Mouse (Mus musculus): ENCODE measurements at regions not wholly inside any gene's neighbourhood (a gene's known extent, or its start where the extent isn't known, plus 50 kb on each side); places are given as distances from the start of the nearest gene placed in this dataset.

GRCm38 (mm10) chr2:159343624-159344560 lies 549.3 kb downstream of the Dhx35 start:
- intact Hi-C loops (cut with DNase I): no loop called here

DNA sequence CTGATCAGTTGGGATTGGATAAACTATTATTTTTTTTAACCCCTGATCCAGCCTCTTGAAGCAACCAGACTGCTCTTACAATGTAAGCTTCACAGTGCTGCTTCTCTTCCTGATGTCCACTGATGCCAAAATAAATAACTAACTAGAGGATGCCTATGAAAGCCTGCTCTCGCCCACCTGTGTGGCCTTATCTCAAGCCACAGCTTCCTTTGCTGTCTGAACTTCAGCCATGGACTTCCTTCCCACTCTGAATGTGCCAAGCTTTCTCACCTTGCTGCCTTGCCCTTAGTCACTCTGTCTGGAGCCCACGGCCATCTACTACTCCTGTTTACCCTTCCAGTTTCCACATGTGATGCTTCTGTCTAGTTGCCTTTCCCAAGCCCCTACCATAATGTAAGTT lies 559.6 kb downstream of the Dhx35 start:
- intact Hi-C loops (cut with DNase I): no loop called here

GRCm38 (mm10) chr2:159356503-159356902 lies 561.9 kb downstream of the Dhx35 start:
- intact Hi-C loops (cut with DNase I): no loop called here

GRCm38 (mm10) chr2:159361371-159361770 lies 566.8 kb downstream of the Dhx35 start:
- intact Hi-C loops (cut with DNase I): no loop called here

GRCm38 (mm10) chr2:159392865-159393264 lies 598.3 kb downstream of the Dhx35 start:
- intact Hi-C loops (cut with DNase I): no loop called here

DNA sequence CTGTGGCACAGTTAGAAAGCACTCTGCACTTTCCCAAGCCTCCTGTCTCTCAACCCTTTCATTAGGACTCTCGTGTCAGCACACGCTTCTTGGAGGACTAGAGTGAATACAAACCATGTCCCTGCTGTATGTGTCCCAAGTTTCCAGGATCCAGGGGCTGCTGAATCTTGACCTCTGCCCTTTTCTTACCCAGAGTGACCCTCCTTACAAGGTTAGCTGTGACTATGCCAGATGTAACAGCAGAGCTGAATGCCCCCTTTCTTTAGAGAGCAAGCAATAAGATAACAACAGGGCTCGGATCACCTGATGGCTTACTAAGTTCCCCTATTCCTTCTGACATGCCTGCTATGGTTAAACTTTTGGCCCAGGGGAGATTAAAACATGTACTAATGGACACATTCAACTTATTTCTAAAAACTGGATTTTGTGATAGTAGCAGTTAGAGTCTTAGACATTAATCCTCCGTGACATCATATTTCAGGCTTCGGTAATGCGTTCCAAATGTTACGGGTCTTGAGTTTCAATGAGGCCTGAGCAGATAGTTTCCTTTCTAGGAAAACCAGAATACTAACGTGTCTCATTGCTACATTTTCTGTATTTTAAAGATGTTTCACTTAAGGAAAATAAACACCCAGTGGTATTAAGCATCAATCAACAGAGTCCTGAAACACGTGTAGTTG lies 607.0 kb downstream of the Dhx35 start:
- intact Hi-C loops (cut with DNase I): no loop called here

GRCm38 (mm10) chr2:159404940-159405339 lies 610.3 kb downstream of the Dhx35 start:
- intact Hi-C loops (cut with DNase I): no loop called here

DNA sequence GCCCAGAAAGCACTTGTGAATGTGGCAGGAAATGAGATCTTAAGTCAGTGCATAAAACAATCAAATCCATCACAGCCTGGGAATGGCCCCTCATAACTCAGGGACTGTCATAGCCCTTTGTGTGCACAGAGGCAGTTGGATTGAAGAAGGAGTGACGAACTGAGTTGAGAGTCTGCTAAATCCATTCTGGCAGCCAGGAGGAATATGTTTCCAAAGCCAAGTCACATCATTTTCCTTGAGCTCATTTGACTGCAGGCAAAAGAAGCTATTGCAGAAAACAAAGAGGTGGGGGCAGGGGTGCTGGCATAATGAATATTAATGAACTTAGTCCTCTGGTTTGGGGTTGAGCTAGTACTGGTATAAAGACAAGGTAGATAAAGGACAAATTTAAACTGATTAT lies 620.0 kb downstream of the Dhx35 start:
- intact Hi-C loops (cut with DNase I): no loop called here

DNA sequence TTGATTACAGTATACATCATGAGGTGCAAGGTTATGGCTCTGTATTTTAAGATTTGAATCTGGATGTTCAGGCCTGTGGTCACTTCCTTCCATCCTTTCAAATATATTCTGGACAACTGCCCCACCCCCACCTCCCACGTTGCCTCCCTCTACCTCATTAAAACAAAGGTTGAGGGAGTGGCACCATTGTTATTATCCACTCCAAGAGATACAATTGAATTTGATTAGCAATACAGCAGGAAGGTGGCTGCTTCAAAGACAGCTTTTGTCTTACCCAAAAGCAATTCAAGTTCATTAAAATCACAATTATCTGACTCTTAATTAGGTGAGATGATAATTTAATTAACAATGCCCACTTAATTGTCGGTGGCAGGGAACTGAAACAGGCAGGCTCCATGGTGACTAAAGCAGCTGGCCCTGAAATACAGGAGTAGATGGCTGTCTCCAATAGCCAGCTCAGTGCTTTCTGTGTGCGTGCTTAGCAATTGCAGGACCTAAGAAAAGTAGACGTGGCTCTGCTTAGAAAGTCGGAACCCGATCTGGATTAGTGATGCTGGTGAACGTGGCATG lies 623.8 kb downstream of the Dhx35 start:
- intact Hi-C loops (cut with DNase I): no loop called here

DNA sequence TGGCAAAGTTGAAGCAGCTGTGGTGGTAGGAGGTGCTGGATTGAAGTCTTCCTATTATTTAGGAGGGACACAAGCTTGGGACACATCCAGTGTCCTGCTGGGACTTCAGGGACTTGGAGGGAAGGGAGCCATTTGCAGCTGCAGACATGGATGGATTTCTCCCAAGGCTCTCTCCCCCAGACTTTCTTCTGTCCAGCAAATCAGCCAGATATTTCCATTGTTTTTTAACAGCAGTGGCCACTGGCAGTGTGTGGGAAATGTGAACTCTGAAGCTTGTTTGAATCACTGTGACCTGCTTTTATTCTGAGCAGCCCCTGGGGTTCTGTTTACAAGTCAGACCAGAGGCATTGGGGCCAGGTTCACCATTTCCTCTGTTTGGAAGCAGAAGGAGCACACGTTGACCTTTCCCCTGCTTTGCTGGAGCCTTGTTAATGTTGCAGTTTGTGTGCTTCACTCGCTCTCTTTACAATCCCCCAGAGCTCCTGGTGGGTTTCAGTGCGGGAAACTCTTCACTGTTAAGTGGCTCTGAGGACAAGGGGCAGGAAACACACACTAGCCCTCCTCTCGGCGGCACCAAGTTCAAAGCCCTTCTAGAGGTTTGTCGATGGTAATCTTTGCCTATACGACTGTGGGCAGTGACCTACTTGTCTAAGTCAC lies 627.8 kb downstream of the Dhx35 start:
- intact Hi-C loops (cut with DNase I): no loop called here

GRCm38 (mm10) chr2:159428201-159428600 lies 633.6 kb downstream of the Dhx35 start:
- intact Hi-C loops (cut with DNase I): no loop called here

DNA sequence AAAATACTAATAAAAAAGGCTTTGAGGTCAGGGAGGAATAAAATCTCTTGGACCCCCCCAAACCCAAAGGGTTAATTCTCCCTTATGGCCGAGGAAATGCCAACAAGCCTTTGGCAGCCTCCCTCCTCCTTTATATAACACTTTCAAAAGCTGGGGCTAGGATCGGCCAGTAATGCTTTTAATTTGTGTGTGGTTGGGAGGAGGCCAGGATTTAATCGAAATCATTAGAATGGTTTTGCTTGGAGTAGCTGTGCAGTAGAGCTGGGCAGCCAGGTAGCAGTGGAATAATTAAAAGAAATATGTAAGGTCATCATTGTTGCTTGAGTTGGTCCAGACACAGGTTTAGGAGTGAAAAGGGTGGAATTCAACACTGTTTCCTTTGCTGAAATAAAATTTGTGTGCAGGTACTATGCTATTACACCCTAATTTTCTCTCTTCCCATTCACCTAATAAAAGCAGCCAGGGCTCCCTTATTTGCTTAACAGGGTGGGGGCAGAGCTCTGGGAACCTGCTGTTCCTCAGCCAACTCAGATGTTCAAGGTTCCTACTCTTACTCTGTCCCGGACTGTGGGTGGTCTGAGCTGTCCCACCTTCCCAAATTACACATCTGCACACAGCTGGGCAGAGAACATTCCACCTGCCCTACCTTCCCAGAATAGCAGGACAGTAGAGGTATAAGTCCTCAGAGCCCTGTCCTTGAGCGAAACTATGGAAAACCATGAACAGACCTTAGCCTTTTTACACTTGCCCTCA lies 636.1 kb downstream of the Dhx35 start:
- intact Hi-C loops (cut with DNase I): no loop called here

DNA sequence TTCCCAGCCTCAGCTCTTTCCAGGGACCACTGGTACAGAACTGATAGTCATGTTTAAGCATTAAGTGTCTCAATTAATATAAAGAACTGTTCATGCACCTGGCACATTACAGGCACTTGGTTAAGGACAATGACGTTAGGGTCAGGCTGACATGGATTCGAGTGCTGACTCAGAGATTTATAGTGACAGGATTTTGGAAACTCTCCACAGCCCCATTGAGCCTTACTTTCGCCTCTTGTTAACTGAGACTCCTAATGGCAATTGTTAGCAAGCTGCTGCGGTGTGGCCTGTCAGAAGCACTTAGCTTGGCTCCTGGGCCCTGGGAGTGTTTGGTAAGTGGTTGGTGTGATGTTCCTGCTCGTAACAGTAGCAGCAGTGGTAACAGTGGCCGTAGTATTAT lies 644.4 kb downstream of the Dhx35 start:
- intact Hi-C loops (cut with DNase I): no loop called here

DNA sequence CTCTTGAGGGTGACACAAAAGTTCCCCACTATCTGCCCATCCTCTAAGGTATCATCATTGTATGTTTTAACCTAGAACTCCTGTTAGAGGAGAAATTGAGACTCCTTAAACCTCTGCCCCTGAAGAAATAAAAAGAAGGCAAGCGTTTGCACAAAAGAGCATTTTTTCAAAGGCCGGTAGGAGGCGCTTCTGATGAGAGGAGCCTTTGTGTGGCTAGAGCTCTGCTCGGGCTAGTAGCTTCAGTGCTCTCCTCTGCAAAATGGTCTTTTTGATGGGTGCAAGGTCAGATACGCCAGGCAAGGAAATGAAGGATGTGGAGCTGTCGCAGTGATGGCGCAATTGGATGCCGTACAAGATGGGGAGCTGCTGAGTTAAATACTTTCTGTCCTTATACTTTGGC lies 649.0 kb downstream of the Dhx35 start:
- intact Hi-C loops (cut with DNase I): no loop called here

DNA sequence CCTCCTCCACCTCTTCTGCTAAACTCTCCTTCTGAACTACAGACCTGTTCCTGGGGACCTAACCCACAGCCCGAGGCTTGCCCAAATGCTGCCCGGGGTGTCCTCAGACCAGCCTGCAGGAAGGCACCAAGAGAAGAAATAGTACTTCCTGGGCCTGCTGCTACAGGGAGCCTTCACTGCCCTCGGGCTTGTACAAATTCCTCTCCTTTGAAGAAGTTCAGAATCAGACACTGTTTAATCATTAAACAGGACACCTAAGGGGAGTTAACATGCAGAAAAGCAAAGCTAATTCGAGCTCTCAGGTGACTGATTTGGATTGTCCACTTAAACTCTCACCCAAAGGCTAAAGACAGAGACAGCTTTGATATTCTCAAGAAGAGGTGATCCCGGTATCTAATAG lies 651.8 kb downstream of the Dhx35 start:
- intact Hi-C loops (cut with DNase I): loop anchor here (5.0 kb wide), 1 partner anchor 926 kb away; no protein-coding TSS in a partner anchor

DNA sequence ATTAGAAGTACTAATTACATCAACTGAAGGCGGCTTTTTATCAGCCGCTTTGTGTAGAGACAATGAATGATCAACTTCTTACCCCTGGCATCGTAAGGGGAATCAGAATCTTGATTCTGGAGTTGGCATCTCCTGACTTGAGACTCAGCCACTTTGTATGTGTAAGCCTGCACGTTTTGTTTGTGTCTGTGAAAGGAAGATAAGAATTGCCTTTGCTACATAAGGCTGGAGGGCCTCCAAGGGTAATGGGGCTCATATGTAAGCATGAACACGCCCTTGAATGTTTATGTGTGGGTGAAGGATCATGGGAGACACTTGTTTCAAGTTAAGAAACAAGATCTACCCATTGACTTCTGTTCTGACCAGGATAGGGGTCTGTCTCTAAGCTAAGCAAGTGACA lies 652.3 kb downstream of the Dhx35 start:
- intact Hi-C loops (cut with DNase I): loop anchor here (5.0 kb wide), 1 partner anchor 925 kb away; no protein-coding TSS in a partner anchor

- intact Hi-C loops (cut with DNase I): loop anchor here (5.0 kb wide), 1 partner anchor 923 kb away; no protein-coding TSS in a partner anchor
Observed at GRCm38 (mm10) chr2:159448976-159449375, 654.4 kb downstream of the Dhx35 start.

DNA sequence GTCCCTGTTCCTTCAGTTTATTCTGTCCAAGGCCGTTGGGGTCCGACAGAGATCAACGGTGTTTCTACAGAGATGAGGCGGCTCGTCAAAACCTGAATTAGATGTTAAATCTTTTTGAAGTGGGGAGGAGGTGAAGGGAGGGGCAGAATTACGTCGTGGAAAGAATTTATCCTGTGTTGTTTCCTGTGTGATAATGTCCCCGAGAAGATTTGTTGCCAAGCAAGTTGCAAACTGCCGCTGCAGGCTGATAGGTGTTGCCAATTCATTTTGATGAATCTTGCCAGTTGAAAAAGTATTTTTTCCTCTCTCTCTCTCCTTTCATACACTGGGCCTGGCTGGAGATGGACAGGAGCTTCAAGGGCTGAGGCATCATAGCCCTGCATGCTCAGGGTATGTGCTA lies 656.8 kb downstream of the Dhx35 start:
- intact Hi-C loops (cut with DNase I): no loop called here

GRCm38 (mm10) chr2:159481399-159482080 lies 686.9 kb downstream of the Dhx35 start:
- intact Hi-C loops (cut with DNase I): no loop called here

DNA sequence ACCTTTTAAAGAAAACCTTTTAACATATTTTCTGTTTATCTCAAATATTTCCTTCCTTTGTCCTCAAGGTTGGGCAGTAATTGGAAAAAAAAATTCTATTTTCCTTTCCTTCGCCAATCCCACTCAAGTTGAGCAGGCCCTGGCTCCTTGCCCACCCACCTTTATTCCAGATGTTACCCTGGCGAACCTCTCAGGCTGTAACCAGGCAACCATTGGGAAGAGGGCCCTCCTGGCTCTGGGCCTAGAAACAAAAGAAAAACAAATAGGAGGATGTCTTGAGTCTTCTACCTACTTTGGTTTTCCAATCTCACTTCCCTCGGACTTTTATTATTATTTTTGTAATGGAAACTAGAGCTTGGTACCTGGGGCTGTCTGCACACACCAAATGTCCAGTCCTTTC lies 696.5 kb downstream of the Dhx35 start:
- intact Hi-C loops (cut with DNase I): no loop called here

Measured in adrenal gland (tissue).